Mouse (Mus musculus): ENCODE measurements around the gene Vmn1r24. TPM values are rescaled to one million over a fixed set of nuclear protein-coding genes. Genes with fewer than 3 reads are reported as not detected.
"Not testable (repeated sequence)": the region's sequence is repeated elsewhere in the genome, so short reads cannot be mapped to it uniquely, and the experiment has no call there.

Vmn1r24 gene
- not detected in 2 replicates for polyA plus RNA-seq (2012; rRNA removed)

- WGBS, result 61% methylated on average over 1 of the region's 1 CpGs
- not testable (repeated sequence) for H3K4me1 ChIP-seq (ENCODE audit: control insufficient read depth, insufficient read depth, insufficient read length, low read length); H3K27me3 ChIP-seq (ENCODE audit: control insufficient read depth, insufficient read depth, low read length); H3K4me3 ChIP-seq (ENCODE audit: low read depth, low read length); H3K36me3 ChIP-seq (ENCODE audit: control insufficient read depth, insufficient read depth, low read length); H3K27ac ChIP-seq (ENCODE audit: insufficient read depth, low read depth, low read length)
Measured at GRCm38 (mm10) chr6:57961403-57961802, at the start of gene Vmn1r24. Gene Vmn1r24 (minus strand): TSS chr6:57961503.

DNA sequence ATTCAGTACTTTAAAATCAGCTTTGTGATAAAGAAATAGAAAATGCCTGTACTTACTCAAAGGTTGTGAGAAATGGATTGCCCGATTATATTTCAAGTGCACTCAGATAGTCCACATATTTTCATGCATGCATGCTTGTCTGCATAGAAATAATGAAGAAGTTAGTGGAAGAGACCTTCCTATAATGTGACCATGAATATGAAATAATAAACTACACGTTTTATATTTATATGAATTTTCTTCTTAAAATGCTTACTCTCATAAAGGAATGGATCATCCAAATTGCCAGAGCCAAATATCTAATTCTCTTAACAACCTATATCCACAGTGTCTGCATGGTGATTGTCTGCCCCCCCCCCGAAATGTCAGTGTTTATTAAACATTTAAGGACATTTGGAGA, 19.4 kb upstream of the Vmn1r24 start, which contains the start of gene Vmn1r25:
TSS of gene Vmn1r25 (minus strand) at position 101 of the 400 bp plus-strand sequence.
- H3K4me1 ChIP-seq (ENCODE audit: control insufficient read depth, insufficient read depth, insufficient read length, low read length), result no peaks in the 10 kb centered on the region
- no peaks in the 10 kb centered on the region for H3K36me3 ChIP-seq (ENCODE audit: control insufficient read depth, insufficient read depth, low read length)
- TF ChIP-seq POLR2A (IDR thresholded peaks at IDR 0.05; ENCODE audit: low read depth, low read length) (no peak), CTCF (IDR thresholded peaks at IDR 0.05; ENCODE audit: extremely low read depth, insufficient read length, insufficient replicate concordance, low read depth, low read length) (no peak)
- H3K27ac ChIP-seq (ENCODE audit: insufficient read depth, low read depth, low read length), result no peak within 1 kb of the TSS
- H3K4me3 ChIP-seq (ENCODE audit: low read depth, low read length), result no peak within 1 kb of the TSS
- WGBS, result 60% methylated on average over 3 of the region's 3 CpGs
- H3K27me3 ChIP-seq (ENCODE audit: control insufficient read depth, insufficient read depth, low read length), result no peaks in the 10 kb centered on the region

DNA sequence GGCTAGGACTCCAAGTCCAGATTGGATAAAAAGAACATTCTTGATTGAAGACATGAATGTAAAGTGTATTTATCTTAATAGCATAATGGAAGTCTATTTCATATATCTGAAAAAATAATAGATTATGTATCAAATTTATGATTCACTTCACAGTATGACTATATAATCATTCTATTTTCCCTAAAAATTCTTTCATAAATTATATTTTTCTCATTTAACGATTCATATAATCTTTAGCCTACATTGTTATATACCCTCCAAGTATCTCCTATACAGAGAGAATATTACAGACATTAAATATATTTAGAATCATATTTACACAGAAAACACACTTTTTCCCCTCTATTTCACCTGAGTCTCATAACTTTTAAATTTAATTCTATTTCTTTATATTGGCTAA, 34.6 kb downstream of the Vmn1r24 start, which contains the start of gene Vmn1r23:
TSS of gene Vmn1r23 (minus strand) at position 101 of the 400 bp plus-strand sequence.
- no peaks in the 10 kb centered on the region for H3K27me3 ChIP-seq (ENCODE audit: control insufficient read depth, insufficient read depth, low read length)
- TF ChIP-seq POLR2A (IDR thresholded peaks at IDR 0.05; ENCODE audit: low read depth, low read length) (no peak), CTCF (IDR thresholded peaks at IDR 0.05; ENCODE audit: extremely low read depth, insufficient read length, insufficient replicate concordance, low read depth, low read length) (no peak)
- H3K4me3 ChIP-seq (ENCODE audit: low read depth, low read length), result no peak within 1 kb of the TSS
- H3K36me3 ChIP-seq (ENCODE audit: control insufficient read depth, insufficient read depth, low read length), result no peaks in the 10 kb centered on the region
- 87% methylated on average over 1 of the region's 1 CpGs for WGBS
- H3K4me1 ChIP-seq (ENCODE audit: control insufficient read depth, insufficient read depth, insufficient read length, low read length), result no peaks in the 10 kb centered on the region
- no peak within 1 kb of the TSS for H3K27ac ChIP-seq (ENCODE audit: insufficient read depth, low read depth, low read length)

DNA sequence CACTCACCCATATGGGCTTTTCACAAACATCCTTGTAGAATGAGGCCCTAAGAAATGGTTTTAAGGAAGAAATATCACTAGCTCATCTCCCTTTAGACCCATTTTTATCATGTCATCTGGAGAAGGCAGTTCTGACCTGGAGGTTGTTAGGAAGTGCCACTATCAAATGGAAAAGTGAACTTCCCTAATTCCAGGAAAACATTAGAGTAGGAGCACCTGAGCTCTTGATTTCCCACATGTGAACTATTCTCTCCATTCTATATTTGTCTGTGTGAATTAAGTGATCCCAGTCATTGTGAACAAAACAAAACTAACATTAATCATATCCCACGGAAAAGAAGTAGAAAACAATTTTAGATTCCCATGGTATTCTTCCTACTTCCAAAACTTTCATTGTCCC, 53.4 kb downstream of the Vmn1r24 start, which contains the start of gene Vmn1r22:
TSS of gene Vmn1r22 (minus strand) at position 101 of the 400 bp plus-strand sequence.
- H3K27me3 ChIP-seq (ENCODE audit: control insufficient read depth, insufficient read depth, low read length), result no peaks in the 10 kb centered on the region
- H3K4me3 ChIP-seq (ENCODE audit: low read depth, low read length), result no peak within 1 kb of the TSS
- no peak for TF ChIP-seq CTCF (IDR thresholded peaks at IDR 0.05; ENCODE audit: extremely low read depth, insufficient read length, insufficient replicate concordance, low read depth, low read length)
- no peak for TF ChIP-seq POLR2A (IDR thresholded peaks at IDR 0.05; ENCODE audit: low read depth, low read length)
- 81% methylated on average over 1 of the region's 1 CpGs for WGBS
- no peaks in the 10 kb centered on the region for H3K36me3 ChIP-seq (ENCODE audit: control insufficient read depth, insufficient read depth, low read length)
- no peaks in the 10 kb centered on the region for H3K4me1 ChIP-seq (ENCODE audit: control insufficient read depth, insufficient read depth, insufficient read length, low read length)
- H3K27ac ChIP-seq (ENCODE audit: insufficient read depth, low read depth, low read length), result no peak within 1 kb of the TSS

Other genes starting within 250 kb of the Vmn1r24 start
- 5.1 and 12.5 TPM in 2 replicates for gene Vopp1, start 136.3 kb downstream of the Vmn1r24 start, polyA plus RNA-seq (2012; rRNA removed)
- not detected in 2 replicates for gene Vmn1r21, start 111.2 kb downstream of the Vmn1r24 start, polyA plus RNA-seq (2012; rRNA removed)
- not detected in 2 replicates for gene Vmn1r22, start 53.5 kb downstream of the Vmn1r24 start, polyA plus RNA-seq (2012; rRNA removed)
- gene Vmn1r23, start 34.7 kb downstream of the Vmn1r24 start, polyA plus RNA-seq (2012; rRNA removed), result not detected in 2 replicates
- gene Vmn1r25, start 19.3 kb upstream of the Vmn1r24 start, polyA plus RNA-seq (2012; rRNA removed), result not detected in 2 replicates
- gene Vmn1r26, start 53.7 kb upstream of the Vmn1r24 start, polyA plus RNA-seq (2012; rRNA removed), result not detected in 2 replicates